Mouse (Mus musculus) natural killer cell, adult 2 months (primary cell): ENCODE measurements around the gene Olfr1358.

ENCODE experiments used
- DNase-seq, 2 experiments: peaks; one replicate each; pipeline ENCODE4 v3.0.0; 2022; ENCODE audit warnings: low spot score in 2 of 2

Olfr1358 gene

DNA sequence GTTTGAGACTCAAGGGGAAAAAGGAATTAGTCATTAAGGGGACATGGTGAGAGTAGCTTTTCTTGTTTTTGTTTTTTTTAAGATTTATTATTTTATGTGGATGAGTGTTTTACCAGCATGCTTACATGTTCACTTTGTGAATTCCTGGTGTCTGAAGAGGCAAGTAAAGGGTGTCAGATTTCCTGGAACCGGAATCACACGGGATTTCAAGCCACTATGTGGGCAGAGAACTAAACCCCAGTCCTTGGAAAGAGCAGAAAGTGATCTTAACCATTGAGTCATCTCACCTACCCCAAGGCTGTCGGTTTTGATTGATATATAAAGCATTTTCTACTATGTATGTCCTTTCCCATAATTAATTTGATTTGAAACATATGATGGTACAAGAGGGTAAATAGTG is 52.5 kb downstream of the Olfr1358 start:
- no peak for DNase-seq
